Mouse (Mus musculus): ENCODE data around the gene Megf11. TPM values are rescaled to one million over a fixed set of nuclear protein-coding genes. Genes with fewer than 3 reads are reported as not detected.

Gene Megf11
- polyA plus RNA-seq, 1 experiment from 2014 or later: 0.37 TPM

- H3K27me3 ChIP-seq (replicated peaks): peaks cover 13% of the 10 kb centered on the region; the same call in 1 of the 2 replicates
- 10% methylated on average over 7 of the region's 7 CpGs for WGBS
- peaks cover 7% of the 10 kb centered on the region; the same call in 1 of the 2 replicates for H3K4me1 ChIP-seq (replicated peaks)
- no peaks in the 10 kb centered on the region for H3K36me3 ChIP-seq
- H3K4me3 ChIP-seq: no peak overlapping the region
- H3K27ac ChIP-seq (ENCODE audit: poor library complexity, severe bottlenecking): no peak overlapping the region
- H3K9me3 ChIP-seq (replicated peaks): no peaks in the 10 kb centered on the region
- H3K9ac ChIP-seq: no peak overlapping the region
- ATAC-seq (ENCODE audit: insufficient number of reproducible peaks, low FRiP score): no peak
- no peak overlapping the region for H3K4me2 ChIP-seq
Observed at GRCm38 (mm10) chr9:64543125-64543524, 157.7 kb downstream of the Megf11 start.

GRCm38 (mm10) chr9:64546344-64546991 lies 161.0 kb downstream of the Megf11 start:
- Histone ChIP-seq H3K4me1 (replicated peaks) (peaks cover 7% of the 10 kb centered on the region; the same call in 1 of the 2 replicates), H3K27me3 (replicated peaks) (peaks cover 7% of the 10 kb centered on the region; the same call in 1 of the 2 replicates), H3K9me3 (replicated peaks) (no peaks in the 10 kb centered on the region), H3K27ac (ENCODE audit: poor library complexity, severe bottlenecking) (peak overlapping the region; percentile 29; the same call in 1 of the 2 replicates), H3K36me3 (no peaks in the 10 kb centered on the region), H3K4me2 (no peak overlapping the region), H3K9ac (no peak overlapping the region), H3K4me3 (no peak overlapping the region)
- WGBS: 50% methylated on average over 7 of the region's 7 CpGs
- ATAC-seq (ENCODE audit: insufficient number of reproducible peaks, low FRiP score): peak; percentile 45; the same call in 1 of the 2 replicates

- H3K4me3 ChIP-seq: no peak overlapping the region
- WGBS: 82% methylated on average over 6 of the region's 6 CpGs
- no peak for ATAC-seq (ENCODE audit: insufficient number of reproducible peaks, low FRiP score)
- no peak overlapping the region for H3K9ac ChIP-seq
- H3K4me2 ChIP-seq: no peak overlapping the region
- H3K27ac ChIP-seq (ENCODE audit: poor library complexity, severe bottlenecking): no peak overlapping the region
- peaks cover 6% of the 10 kb centered on the region; the same call in 1 of the 2 replicates for H3K27me3 ChIP-seq (replicated peaks)
- 0 out of 2 replicates have a peak, but pooled peaks cover under 1% of the 10 kb centered on the region for H3K4me1 ChIP-seq (replicated peaks)
- H3K9me3 ChIP-seq (replicated peaks): no peaks in the 10 kb centered on the region
- H3K36me3 ChIP-seq: no peaks in the 10 kb centered on the region
Observed at GRCm38 (mm10) chr9:64548332-64548731, 162.9 kb downstream of the Megf11 start.

- Histone ChIP-seq H3K27ac (ENCODE audit: poor library complexity, severe bottlenecking) (no peak overlapping the region), H3K4me2 (no peak overlapping the region), H3K36me3 (no peaks in the 10 kb centered on the region), H3K4me1 (replicated peaks) (no peaks in the 10 kb centered on the region), H3K9ac (no peak overlapping the region), H3K9me3 (replicated peaks) (no peaks in the 10 kb centered on the region), H3K4me3 (no peak overlapping the region), H3K27me3 (replicated peaks) (peaks cover 18% of the 10 kb centered on the region)
- WGBS: 88% methylated on average over 1 of the region's 1 CpGs
- ATAC-seq (ENCODE audit: insufficient number of reproducible peaks, low FRiP score): no peak
Observed at GRCm38 (mm10) chr9:64551307-64551706, 165.9 kb downstream of the Megf11 start.

GRCm38 (mm10) chr9:64552046-64552445 lies 166.6 kb downstream of the Megf11 start:
- Histone ChIP-seq H3K36me3 (no peaks in the 10 kb centered on the region), H3K4me3 (no peak overlapping the region), H3K9me3 (replicated peaks) (no peaks in the 10 kb centered on the region), H3K9ac (no peak overlapping the region), H3K27me3 (replicated peaks) (peaks cover 18% of the 10 kb centered on the region), H3K27ac (ENCODE audit: poor library complexity, severe bottlenecking) (no peak overlapping the region), H3K4me1 (replicated peaks) (no peaks in the 10 kb centered on the region), H3K4me2 (no peak overlapping the region)
- WGBS: 58% methylated on average over 4 of the region's 4 CpGs
- ATAC-seq (ENCODE audit: insufficient number of reproducible peaks, low FRiP score): no peak

GRCm38 (mm10) chr9:64553441-64553840 lies 168.0 kb downstream of the Megf11 start:
- no peak for ATAC-seq (ENCODE audit: insufficient number of reproducible peaks, low FRiP score)
- no peaks in the 10 kb centered on the region for H3K36me3 ChIP-seq
- 71% methylated on average over 4 of the region's 4 CpGs for WGBS
- H3K27ac ChIP-seq (ENCODE audit: poor library complexity, severe bottlenecking): no peak overlapping the region
- H3K9ac ChIP-seq: no peak overlapping the region
- no peaks in the 10 kb centered on the region for H3K9me3 ChIP-seq (replicated peaks)
- no peak overlapping the region for H3K4me3 ChIP-seq
- H3K4me1 ChIP-seq (replicated peaks): no peaks in the 10 kb centered on the region
- H3K4me2 ChIP-seq: no peak overlapping the region
- peaks cover 18% of the 10 kb centered on the region for H3K27me3 ChIP-seq (replicated peaks)

GRCm38 (mm10) chr9:64555620-64556019 lies 170.2 kb downstream of the Megf11 start:
- 73% methylated on average over 7 of the region's 7 CpGs for WGBS
- no peak overlapping the region for H3K9ac ChIP-seq
- H3K4me3 ChIP-seq: no peak overlapping the region
- ATAC-seq (ENCODE audit: insufficient number of reproducible peaks, low FRiP score): no peak
- H3K4me1 ChIP-seq (replicated peaks): no peaks in the 10 kb centered on the region
- H3K4me2 ChIP-seq: no peak overlapping the region
- no peaks in the 10 kb centered on the region for H3K36me3 ChIP-seq
- H3K27ac ChIP-seq (ENCODE audit: poor library complexity, severe bottlenecking): no peak overlapping the region
- no peaks in the 10 kb centered on the region for H3K9me3 ChIP-seq (replicated peaks)
- peaks cover 18% of the 10 kb centered on the region for H3K27me3 ChIP-seq (replicated peaks)

GRCm38 (mm10) chr9:64557110-64557745 lies 171.8 kb downstream of the Megf11 start:
- Histone ChIP-seq H3K9ac (no peak overlapping the region), H3K4me2 (no peak overlapping the region), H3K9me3 (replicated peaks) (no peaks in the 10 kb centered on the region), H3K36me3 (no peaks in the 10 kb centered on the region), H3K4me1 (replicated peaks) (no peaks in the 10 kb centered on the region), H3K27me3 (replicated peaks) (peaks cover 18% of the 10 kb centered on the region), H3K27ac (ENCODE audit: poor library complexity, severe bottlenecking) (no peak overlapping the region), H3K4me3 (no peak overlapping the region)
- WGBS: 66% methylated on average over 11 of the region's 11 CpGs
- ATAC-seq (ENCODE audit: insufficient number of reproducible peaks, low FRiP score): no peak

- H3K27ac ChIP-seq (ENCODE audit: poor library complexity, severe bottlenecking): no peak overlapping the region
- 0 out of 2 replicates have a peak, but pooled peaks cover under 1% of the 10 kb centered on the region for H3K9me3 ChIP-seq (replicated peaks)
- 91% methylated on average over 7 of the region's 7 CpGs for WGBS
- no peak for ATAC-seq (ENCODE audit: insufficient number of reproducible peaks, low FRiP score)
- no peaks in the 10 kb centered on the region for H3K4me1 ChIP-seq (replicated peaks)
- no peak overlapping the region for H3K9ac ChIP-seq
- H3K4me3 ChIP-seq: no peak overlapping the region
- no peaks in the 10 kb centered on the region for H3K36me3 ChIP-seq
- H3K27me3 ChIP-seq (replicated peaks): peaks cover 18% of the 10 kb centered on the region
- H3K4me2 ChIP-seq: no peak overlapping the region
Observed at GRCm38 (mm10) chr9:64557846-64558530, 172.6 kb downstream of the Megf11 start.

GRCm38 (mm10) chr9:64564315-64564767 lies 178.9 kb downstream of the Megf11 start:
- H3K9me3 ChIP-seq (replicated peaks): peaks cover 8% of the 10 kb centered on the region; the same call in 1 of the 2 replicates
- peaks cover 12% of the 10 kb centered on the region for H3K4me1 ChIP-seq (replicated peaks)
- WGBS: 74% methylated on average over 5 of the region's 5 CpGs
- no peak overlapping the region for H3K4me2 ChIP-seq
- no peak overlapping the region for H3K4me3 ChIP-seq
- no peaks in the 10 kb centered on the region for H3K36me3 ChIP-seq
- H3K9ac ChIP-seq: no peak overlapping the region
- no peak overlapping the region for H3K27ac ChIP-seq (ENCODE audit: poor library complexity, severe bottlenecking)
- ATAC-seq (ENCODE audit: insufficient number of reproducible peaks, low FRiP score): no peak
- H3K27me3 ChIP-seq (replicated peaks): peaks cover 13% of the 10 kb centered on the region; the same call in 1 of the 2 replicates

GRCm38 (mm10) chr9:64565915-64566314 lies 180.5 kb downstream of the Megf11 start:
- no peaks in the 10 kb centered on the region for H3K36me3 ChIP-seq
- no peak overlapping the region for H3K4me3 ChIP-seq
- no peak overlapping the region for H3K4me2 ChIP-seq
- H3K27ac ChIP-seq (ENCODE audit: poor library complexity, severe bottlenecking): no peak overlapping the region
- H3K9me3 ChIP-seq (replicated peaks): peaks cover 8% of the 10 kb centered on the region; the same call in 1 of the 2 replicates
- peaks cover 12% of the 10 kb centered on the region for H3K4me1 ChIP-seq (replicated peaks)
- no peak for ATAC-seq (ENCODE audit: insufficient number of reproducible peaks, low FRiP score)
- no peak overlapping the region for H3K9ac ChIP-seq
- peaks cover 13% of the 10 kb centered on the region; the same call in 1 of the 2 replicates for H3K27me3 ChIP-seq (replicated peaks)
